Mouse (Mus musculus) megakaryocyte, embryonic 14.5 days (primary cell): ENCODE data around the gene Cd200r4.

Experiments
- FLI1 ChIP-seq: IDR thresholded peaks from 2 replicates; pipeline ENCODE4 v1.6.1; 2012; ENCODE audit warnings: low read length, inconsistent platforms, mixed read lengths
- GATA1 ChIP-seq: IDR thresholded peaks from 3 replicates; pipeline ENCODE4 v1.6.1; 2012; ENCODE audit warnings: mixed read lengths, low read length, inconsistent platforms, borderline replicate concordance

- TF ChIP-seq FLI1 (no peak), GATA1 (no peak)
These were observed 39.0 kb upstream of the Cd200r4 start for GRCm38 (mm10) chr16:44772577-44772976.
